Mouse (Mus musculus): Measurements from ENCODE around the gene Ctsf.
"Not testable (repeated sequence)": the region's sequence is repeated elsewhere in the genome, so short reads cannot be mapped to it uniquely, and the experiment has no call there.

The Ctsf gene

DNA sequence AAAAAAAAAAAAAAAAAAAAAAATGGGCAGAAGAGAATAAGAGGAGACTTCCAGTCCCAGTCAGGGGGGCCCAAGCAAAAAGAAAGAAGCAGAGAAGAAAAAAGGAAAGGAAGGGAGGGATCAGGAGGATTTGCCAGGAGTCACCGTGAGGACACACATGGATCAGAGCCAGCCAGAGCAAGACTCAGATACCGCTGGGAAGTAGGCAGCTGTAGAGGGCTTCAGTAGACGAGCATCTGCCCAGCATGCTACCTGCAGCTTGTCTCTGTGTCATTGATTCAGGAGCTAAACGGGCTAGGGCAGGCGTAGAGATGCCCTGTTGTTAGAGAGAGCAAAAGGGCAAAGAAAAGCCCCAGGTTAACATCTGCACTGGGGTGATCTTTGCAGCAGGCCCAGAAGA lies 4.6 kb upstream of the Ctsf start:
- DNase-seq: no peak

DNA sequence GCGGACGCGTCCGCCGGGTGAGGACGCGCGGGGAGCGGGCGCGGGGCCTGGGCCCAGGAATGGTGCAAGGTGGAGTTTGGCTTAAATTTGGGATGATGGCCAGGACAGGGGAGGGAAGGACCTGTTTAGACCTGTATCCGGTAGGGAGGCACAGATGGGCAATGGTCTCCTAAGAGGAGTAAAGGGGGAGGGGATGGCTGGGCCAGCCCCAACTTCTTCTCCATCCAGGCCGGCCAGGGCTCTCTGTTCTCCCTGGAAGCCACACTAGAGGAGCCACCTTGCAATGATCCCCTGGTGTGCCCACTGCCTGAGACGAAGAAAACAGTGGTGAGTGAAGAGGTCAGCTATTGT lies 515 bp downstream of the Ctsf start:
- no peak for DNase-seq

DNA sequence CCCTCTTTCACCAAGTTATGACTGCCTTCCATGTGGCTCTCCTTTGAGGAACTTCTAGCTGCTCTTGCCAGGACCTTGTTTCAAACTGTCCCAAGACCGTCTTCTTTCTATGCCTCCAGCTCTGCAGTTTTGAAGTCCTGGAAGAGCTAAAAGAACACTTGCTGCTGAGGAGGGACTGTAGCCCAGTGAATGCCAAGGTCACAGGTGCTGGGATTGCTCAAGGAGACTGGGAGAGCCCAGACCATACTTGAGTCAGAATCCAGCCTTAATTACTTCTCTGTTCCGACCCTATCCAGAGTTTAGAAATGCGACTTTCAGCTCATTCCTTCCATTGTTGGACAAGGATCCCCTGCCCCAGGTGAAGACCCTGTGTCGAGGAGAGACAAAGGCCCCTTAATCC lies 1.0 kb downstream of the Ctsf start:
- no peak for DNase-seq

DNA sequence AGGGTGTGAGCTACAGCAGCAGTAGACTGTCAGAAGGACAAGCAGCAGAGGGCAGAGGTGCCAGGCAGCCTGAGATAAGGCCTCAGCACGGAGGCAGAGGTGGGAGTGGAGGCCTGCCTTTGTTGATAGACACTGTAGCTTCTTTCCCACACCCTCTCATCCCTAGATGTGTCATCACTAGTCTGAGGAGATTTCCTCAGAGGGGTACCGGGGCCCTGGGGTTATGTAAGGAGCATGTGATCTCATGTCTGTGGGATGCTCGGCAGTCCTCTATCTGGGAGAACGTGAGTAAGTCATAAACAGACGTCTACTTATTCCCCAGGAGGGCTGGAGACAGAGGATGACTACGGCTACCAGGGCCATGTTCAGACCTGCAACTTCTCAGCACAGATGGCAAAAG lies 4.2 kb downstream of the Ctsf start:
- DNase-seq: no peak

DNA sequence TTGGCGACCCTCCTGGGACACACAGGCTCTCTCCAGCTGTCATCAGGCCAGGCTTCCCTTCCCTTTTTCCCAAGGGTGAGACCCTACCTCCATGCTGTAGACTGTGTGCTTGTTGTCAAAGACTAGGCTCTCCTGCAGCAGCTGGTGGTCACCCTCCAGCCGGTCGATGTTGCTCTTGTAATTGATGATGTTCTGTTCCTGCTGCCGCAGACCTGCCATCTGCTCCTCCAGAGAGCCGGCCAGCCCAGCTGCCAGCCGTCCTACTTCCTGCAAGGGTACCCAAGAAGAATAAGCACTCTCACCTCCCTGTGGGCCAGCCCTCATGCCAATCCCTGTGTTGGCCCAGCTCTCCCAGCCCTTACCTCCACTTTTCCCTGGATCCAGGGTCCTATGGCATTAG lies 8.1 kb downstream of the Ctsf start:
- no peak for DNase-seq

DNA sequence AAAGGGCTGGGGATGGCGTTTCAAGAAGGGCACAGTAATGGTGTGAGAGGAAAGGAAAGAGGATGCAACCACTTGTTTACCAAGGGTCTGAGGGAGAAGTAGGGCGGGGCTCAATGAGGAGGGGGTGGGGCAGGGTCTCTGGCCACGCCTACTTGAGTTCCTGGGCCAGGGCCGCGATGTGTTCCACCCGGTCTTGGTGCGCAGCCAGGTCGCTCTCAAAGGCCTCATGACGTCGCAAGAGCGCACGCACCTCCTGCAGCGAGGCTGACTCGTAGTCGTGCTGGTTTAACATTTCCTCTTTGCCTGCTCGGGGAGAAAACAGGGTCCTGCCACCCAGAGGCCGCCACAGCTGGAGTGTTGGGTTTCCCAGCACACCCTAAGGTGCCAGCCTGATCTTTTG lies 10.2 kb downstream of the Ctsf start:
- DNase-seq: peak in 1 of 2 experiments; percentile 12

DNA sequence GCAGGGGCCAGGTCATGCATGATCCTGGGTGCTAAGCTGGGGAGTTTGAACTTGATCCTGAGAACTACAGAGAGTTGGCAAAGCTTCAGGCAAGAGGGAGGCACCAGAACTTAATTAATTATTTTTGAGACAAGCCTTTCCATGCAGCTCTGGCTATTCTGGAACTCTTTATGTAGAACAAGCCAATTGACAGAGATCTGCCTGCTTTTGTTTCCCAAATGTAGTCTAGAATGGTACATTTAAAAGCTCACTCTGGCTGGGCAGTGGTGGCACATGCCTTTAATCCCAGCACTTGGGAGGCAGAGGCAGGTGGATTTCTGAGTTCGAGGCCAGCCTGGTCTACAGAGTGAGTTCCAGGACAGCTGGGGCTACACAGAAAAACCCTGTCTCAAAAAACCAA lies 19.7 kb downstream of the Ctsf start:
- DNase-seq: not testable (repeated sequence)

DNA sequence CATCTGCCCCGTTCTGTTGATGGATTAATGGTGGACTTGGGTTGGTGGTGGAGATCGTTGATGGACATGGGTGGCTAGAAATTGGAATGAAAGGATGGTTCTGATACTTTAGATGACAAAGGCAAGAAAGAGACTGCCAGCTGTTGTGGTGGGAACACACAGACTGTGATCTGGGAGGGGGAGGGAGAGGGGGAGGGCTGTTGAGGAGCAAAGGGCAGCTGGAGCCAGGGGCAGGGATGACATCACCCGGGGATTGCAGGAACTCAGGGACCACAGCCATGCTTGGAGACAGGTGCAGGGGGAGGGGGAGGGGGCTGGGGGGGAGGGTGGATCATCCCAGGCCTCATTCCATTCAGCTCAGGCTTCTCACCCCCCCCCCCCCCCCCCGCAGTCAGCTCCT lies 21.3 kb downstream of the Ctsf start:
- no peak for DNase-seq

DNA sequence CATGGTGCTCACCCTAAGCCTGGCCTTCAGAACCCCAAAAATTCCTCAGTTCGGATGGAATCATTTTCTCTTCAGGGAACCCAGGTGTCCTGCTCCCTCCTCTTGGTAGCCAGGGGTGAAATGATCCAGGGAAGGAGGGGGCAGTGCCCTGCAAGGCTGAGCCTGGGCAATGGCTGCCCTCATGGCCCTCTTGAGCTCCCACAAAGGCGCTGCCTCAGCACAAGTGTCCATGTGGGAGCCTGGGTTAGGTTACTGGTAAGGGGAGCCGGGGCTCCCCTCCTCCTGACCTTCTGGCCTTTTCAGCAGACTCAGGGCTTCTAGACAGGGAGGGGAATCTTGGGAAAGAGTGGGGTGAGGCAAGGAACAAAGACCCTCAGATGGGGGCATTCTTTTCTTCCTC lies 21.8 kb downstream of the Ctsf start:
- DNase-seq: no peak

DNA sequence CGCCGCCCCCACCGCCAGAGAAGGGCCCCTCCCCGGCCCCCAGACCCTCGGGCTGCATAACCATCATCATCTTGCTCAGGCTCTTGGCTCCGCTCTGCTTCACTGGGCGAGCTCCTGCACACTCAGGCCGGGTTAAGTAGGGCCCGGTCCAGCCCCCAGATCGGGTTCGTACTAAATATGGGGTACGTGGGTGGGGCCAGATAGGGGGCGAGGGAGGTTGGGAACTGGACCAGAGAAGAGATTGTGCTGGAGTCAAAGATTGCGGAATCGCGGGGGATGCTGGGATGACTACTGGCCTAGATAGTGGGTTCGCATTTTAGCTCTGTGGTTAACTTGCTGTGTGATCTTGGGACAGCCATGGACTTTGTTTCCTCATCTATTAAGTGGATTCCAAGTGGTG lies 22.9 kb downstream of the Ctsf start, which contains the start of gene Actn3:
TSS of gene Actn3 (minus strand) at position 125 of the 400 bp plus-strand sequence.
- DNase-seq: no peak

DNA sequence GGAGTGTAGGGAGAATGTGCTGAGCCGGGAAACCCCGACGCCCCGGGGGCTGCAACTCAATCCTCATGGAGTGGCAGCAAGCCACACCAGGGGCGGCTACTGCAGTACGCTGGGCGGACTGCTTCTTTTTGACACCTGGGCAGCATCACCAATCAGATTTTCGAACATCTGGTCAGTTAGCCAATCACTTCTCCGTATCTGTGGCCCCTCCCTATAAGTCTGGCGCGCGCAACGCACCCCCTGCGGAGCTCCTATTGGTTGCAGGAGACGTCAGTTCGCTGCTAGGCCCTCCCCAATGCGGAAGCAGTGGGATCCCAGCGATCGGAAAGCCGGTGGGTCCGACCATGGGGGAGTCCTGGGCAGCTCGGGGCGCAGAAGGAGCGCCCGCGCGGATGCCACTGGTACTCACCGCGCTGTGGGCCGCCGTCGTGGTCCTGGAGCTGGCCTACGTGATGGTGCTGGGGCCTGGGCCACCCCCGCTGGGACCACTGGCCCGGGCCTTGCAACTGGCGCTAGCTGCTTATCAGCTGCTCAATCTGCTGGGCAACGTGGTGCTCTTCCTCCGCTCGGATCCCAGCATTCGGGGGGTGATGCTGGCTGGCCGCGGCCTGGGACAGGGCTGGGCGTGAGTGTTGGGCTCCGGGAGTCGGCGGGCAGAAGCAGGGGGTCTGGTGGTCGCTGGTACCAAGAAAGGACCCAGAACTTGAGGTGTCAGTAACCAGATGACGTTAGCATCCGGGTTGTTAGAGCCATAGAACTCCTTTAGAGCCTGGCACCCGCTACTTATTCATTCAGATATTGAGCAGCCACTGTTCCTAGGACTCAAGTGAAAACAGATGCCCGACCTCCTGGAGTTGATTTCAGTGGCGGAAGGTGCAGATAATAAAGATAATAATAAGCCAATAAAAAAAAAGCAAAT lies 23.7 kb downstream of the Ctsf start, which contains the start of gene Zdhhc24:
TSS of gene Zdhhc24 (plus strand) at position 264 of the 919 bp plus-strand sequence.
- peak; percentile 92 to 93 for DNase-seq

DNA sequence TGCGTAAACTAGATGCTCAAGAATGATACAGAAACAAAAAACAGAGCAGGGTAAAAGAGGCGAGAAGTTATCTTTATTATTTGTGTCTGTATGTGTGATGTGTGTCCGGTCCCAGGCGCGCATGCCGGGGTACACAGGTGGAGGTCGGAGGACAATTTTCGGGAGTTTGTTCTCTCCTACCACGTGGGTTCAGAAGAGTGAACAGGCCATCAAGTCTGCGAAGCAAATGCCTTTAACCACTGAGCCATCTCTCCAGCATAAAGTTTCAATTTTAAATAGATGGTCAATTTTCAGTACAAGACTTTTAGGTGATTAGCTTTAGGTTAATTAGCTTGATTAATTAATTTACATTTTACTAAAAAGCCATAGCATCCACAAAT lies 24.4 kb downstream of the Ctsf start:
- no peak for DNase-seq

DNA sequence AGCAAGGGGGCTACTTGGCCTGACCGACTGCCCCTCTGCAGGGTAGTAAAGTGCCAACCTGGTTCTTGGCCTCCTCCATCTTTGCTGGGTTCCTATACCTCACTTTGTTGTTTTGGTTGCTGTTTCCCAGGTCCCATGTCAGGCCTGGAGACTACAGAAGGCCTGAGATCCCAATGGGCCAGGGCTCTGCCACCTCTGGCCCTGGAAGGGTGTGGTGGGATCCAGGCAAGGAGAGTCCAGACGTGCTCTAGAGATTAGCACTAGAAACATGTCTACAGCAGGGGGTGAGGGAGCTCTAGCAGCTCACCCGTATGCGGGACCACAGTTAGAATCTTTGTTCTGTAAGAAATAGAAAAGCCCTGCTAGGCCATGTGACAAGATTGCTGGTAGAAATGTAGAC lies 29.0 kb downstream of the Ctsf start:
- no peak for DNase-seq

DNA sequence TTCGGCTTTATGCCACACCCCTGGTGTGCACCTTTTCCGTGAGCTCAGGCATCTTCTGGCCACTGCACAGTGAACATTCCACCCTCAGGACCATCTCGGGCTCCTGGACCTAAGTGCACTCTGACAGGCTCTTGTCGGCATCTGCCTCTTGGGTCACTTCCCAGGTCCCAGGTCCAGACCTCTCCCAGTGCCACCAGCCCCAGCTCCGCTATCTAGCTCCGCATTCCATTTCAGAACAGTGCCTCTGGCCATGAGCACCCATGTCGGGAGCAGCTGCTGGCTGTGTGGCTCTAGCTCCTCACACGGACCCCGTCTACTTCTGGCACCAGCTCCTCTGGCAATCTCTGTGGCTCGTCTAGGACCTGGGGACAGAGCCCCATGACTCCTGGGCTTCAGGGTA lies 34.9 kb downstream of the Ctsf start:
- DNase-seq: no peak

DNA sequence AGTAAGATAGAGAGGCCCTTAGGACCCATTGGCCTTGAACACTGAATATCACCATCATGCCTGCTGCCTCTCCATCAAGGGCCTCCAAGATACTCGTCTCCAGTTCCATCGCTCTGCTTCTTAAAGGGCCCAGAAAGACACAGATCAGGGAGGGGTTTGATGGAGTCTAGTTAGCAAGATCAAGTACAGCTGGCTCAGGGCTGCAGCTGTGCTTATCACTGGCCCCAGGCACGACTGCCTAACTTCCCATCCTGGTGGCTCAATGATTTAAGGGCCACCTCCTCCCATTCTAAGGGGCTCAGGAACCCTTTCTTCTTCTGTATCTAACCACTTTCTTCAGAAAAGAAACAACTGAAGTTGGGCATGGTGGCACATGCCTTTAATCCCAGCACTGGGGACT lies 36.9 kb downstream of the Ctsf start:
- no peak for DNase-seq

DNA sequence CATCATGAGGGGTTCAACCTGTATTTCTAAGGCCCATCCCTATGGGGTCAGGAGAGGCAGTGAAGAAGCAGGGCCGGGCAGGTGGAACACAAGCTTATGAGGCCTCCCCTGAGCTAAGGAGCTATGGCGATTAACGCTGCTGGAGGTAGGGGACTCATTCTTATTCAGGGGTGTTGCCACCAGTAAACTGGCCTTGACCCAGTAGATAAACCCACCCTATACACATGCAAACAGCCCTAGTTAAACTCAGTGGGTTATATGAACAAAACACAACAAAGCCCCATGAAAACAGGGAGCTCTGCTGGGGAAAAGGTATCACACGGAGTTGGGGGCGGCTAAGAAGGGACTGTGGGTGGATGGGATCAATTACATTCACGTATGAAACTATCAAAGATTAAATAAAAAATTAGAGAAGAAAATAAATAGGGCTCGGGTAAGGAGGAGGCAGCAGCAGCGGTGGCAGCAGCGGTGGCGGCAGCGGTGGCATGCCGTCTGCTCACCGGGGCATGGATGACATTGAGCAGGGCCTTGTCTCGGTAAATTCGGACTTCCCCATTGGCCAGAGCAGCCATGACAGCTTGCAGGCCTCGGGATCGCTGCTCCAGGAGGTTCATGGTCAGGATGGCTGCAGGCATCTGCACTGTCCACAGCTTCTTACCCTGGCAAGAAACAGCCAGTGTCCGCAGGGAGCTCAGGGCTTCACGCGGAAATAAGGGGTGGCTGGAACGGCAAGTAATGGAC lies 42.0 kb downstream of the Ctsf start:
- DNase-seq: no peak

DNA sequence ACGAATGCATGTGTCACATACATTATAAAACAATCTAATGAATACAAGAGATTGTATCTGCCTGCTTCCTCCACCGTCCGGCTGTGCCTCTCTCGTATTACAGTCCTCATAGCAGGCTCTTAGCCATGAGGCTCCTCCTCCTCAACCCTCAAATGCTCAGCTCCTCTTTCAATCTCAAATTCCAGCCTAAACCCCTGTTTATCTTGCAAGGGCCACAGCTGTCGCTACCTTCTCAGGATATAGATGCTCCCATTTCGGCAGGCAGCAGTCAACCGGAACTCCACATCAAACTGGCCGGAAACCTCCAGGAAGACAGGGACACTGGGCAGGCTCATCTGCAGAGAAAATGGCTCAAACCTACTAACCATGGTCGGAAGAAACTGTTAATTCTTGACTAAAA lies 44.0 kb downstream of the Ctsf start:
- DNase-seq: no peak

DNA sequence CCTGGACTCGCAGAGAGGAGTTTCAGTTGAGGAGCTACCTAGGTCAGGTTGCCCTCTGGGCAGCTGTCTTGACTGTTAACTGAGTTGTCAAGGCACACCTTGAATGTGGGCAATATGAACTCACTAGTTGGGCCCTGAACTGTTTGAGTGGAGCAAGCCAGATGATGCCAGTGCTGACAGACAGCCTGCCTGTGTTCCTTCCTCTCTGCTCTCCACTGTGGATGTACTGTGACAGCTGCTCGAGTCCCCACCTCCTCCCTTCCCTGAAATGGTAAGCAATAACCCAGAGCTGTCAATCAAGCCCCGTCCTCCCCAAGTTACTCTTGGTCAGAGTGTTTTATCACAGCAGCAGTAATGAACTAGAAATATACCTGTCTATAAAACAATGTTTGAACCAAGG lies 45.0 kb downstream of the Ctsf start:
- DNase-seq: no peak

DNA sequence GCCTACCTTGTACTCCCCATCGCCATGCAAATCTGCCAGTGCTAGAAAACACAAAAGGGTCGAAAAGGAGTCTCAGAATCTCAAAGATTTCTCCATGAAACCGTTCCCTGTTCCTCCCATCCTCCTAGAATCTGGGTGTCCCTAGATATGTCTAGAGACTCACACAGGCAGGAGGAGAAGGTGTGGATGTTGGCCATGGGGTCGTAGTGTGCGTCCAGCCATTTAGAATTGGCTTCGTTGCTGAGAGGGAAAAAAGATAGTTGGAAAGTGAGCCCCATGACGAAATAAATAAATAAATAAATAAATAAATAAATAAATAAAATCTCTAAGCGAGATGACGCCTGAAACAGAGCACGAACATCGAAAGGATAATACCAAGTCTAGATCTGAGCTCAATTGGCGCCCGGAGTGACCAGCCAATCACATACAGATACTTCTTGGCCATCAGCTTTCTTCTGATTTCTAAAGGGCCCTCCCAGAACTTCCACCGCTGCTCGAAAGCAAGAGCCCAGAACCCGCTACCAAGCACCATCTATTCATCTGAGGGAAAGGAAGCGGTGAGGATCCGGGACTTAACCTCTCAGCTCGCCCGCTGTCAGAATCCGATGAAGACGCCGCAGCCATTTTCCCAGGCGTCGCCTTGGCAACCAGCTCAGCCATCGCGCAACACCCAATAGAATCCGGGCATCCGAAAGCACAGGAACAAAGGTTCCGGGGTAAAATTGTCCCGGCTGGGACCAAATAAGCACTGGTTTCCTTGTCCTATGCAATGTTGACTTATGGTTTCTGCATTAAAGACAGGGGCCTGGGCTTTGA lies 51.3 kb downstream of the Ctsf start, which contains the start of gene Bbs1:
TSS of gene Bbs1 (minus strand) at position 650 of the 816 bp plus-strand sequence.
- DNase-seq: peak; percentile 81 to 82

DNA sequence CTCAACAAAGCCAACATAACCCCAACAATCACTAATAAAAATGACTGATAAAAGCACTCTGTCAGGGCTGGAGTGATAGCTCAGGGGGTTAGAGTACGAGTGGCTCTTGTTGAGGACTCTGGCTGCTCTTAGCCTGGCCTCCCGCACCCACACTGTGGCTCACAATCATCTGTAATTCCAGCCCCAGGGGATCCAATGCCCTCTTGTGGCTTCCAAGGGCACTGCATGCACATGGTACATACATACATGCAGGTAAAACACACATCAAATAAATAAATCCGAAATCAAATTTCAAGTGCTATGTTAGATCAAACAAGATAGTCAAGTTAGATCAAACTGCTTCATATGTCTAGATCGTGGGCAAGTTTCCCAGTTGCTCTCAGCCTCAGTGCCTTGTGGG lies 53.2 kb downstream of the Ctsf start:
- DNase-seq: peak; percentile 43 to 56

DNA sequence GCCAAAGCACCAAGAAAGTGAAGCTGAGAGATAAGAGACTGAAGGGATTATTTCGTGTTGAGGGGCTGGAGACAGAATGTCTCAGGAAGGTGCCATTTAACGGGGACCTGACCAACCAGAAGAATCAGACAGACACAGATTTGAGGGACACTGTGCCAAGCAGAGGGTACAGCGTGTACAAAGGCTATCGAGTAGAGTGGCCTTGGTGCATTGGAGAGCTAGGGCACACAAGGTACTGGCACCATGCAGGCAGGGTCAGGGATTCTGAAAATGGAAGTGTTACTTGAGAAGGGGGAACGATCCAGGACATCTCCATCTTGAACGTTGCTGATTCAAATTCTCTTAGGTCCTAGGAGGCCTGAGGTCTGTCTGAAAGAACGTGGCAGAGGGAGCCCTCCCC lies 54.4 kb downstream of the Ctsf start:
- DNase-seq: no peak
